Mouse (Mus musculus) heart, embryonic 11.5 days (tissue): ENCODE measurements at regions not wholly inside any gene's neighbourhood (a gene's known extent, or its start where the extent isn't known, plus 50 kb on each side); places are given as distances from the start of the nearest gene placed in this dataset.

Experiments
- ATAC-seq: fragments of 200-750 bp; cut with Nextera tagmentation; replicated peaks from 2 replicates; pipeline ENCODE4 v1.8.0; 2017; ENCODE audit warnings: moderate library complexity; ENCODE audit not compliant: insufficient number of reproducible peaks, low FRiP score, low TSS enrichment
- H3K27ac ChIP-seq: fragments of 300-500 bp; sonication (generic); 2 replicates; pipeline ENCODE4 v1.5.1; 2014; ENCODE audit warnings: mild to moderate bottlenecking, low read depth, low read length
- H3K27me3 ChIP-seq: fragments of 300-500 bp; sonication (generic); 2 replicates; pipeline ENCODE4 v1.6.1; 2014; ENCODE audit warnings: mild to moderate bottlenecking, low read length, mixed read lengths; ENCODE audit not compliant: control insufficient read depth, insufficient read depth
- H3K36me3 ChIP-seq: fragments of 300-500 bp; sonication (generic); 2 replicates; pipeline ENCODE4 v1.6.1; 2014; ENCODE audit warnings: mild to moderate bottlenecking, low read length, moderate library complexity, mixed read lengths; ENCODE audit not compliant: control insufficient read depth, insufficient read depth
- H3K4me1 ChIP-seq: fragments of 300-500 bp; sonication (generic); 2 replicates; pipeline ENCODE4 v1.6.1; 2014; ENCODE audit warnings: low read length; ENCODE audit not compliant: control insufficient read depth, insufficient read depth
- H3K4me2 ChIP-seq: fragments of 300-500 bp; sonication (generic); 2 replicates; pipeline ENCODE4 v1.6.1; 2014; ENCODE audit warnings: mild to moderate bottlenecking, moderate library complexity
- H3K4me3 ChIP-seq: fragments of 300-500 bp; sonication (generic); 2 replicates; pipeline ENCODE4 v1.5.1; 2014; ENCODE audit warnings: low read depth, low read length
- H3K9ac ChIP-seq: fragments of 300-500 bp; sonication (generic); 2 replicates; pipeline ENCODE4 v1.6.1; 2014; ENCODE audit warnings: mild to moderate bottlenecking, low read depth, low read length, moderate library complexity
- H3K9me3 ChIP-seq: fragments of 300-500 bp; sonication (generic); replicated peaks from 2 replicates; pipeline ENCODE4 v1.6.1; 2016; ENCODE audit warnings: low read length; ENCODE audit not compliant: control insufficient read depth
- WGBS: fragments of 180-500 bp; shearing (Covaris S2); extraction: QIAGEN DNeasy Blood & Tissue Kit; methylation state at CpG from one replicate; pipeline ENCODE4 v1.1.7; 2014; ENCODE audit not compliant: insufficient replicate concordance; 5-methylcytosine and 5-hydroxymethylcytosine counted together

GRCm38 (mm10) chr5:46202457-46202772 lies 345.0 kb upstream of the Lcorl start:
- Histone ChIP-seq H3K36me3 (no peaks in the 10 kb centered on the region), H3K4me1 (no peaks in the 10 kb centered on the region), H3K4me2 (no peak overlapping the region), H3K27me3 (no peaks in the 10 kb centered on the region), H3K4me3 (no peak overlapping the region), H3K9me3 (no peaks in the 10 kb centered on the region), H3K9ac (no peak overlapping the region), H3K27ac (no peak overlapping the region)
- no peak for ATAC-seq
- 68% methylated on average over 2 of the region's 2 CpGs for WGBS

- Histone ChIP-seq H3K9me3 (no peaks in the 10 kb centered on the region), H3K4me3 (no peak overlapping the region), H3K4me1 (no peaks in the 10 kb centered on the region), H3K27ac (no peak overlapping the region), H3K27me3 (no peaks in the 10 kb centered on the region), H3K36me3 (no peaks in the 10 kb centered on the region), H3K9ac (no peak overlapping the region), H3K4me2 (no peak overlapping the region)
- ATAC-seq, result no peak
- 84% methylated on average over 6 of the region's 6 CpGs for WGBS
Observed at GRCm38 (mm10) chr5:46201639-46202456, 344.4 kb upstream of the Lcorl start.

- 87% methylated on average over 2 of the region's 2 CpGs for WGBS
- H3K36me3 ChIP-seq, result no peaks in the 10 kb centered on the region
- H3K9me3 ChIP-seq, result no peaks in the 10 kb centered on the region
- H3K4me3 ChIP-seq, result no peak overlapping the region
- no peak overlapping the region for H3K4me2 ChIP-seq
- H3K9ac ChIP-seq, result no peak overlapping the region
- no peaks in the 10 kb centered on the region for H3K4me1 ChIP-seq
- H3K27me3 ChIP-seq, result no peaks in the 10 kb centered on the region
- no peak overlapping the region for H3K27ac ChIP-seq
- ATAC-seq, result no peak
Observed at GRCm38 (mm10) chr5:46186908-46187307, 329.5 kb upstream of the Lcorl start.

- no peaks in the 10 kb centered on the region for H3K36me3 ChIP-seq
- no peaks in the 10 kb centered on the region for H3K27me3 ChIP-seq
- no peak overlapping the region for H3K4me3 ChIP-seq
- no peaks in the 10 kb centered on the region for H3K9me3 ChIP-seq
- 70% methylated on average over 2 of the region's 2 CpGs for WGBS
- no peak overlapping the region for H3K9ac ChIP-seq
- no peak overlapping the region for H3K27ac ChIP-seq
- ATAC-seq, result no peak
- H3K4me1 ChIP-seq, result no peaks in the 10 kb centered on the region
- no peak overlapping the region for H3K4me2 ChIP-seq
Observed at GRCm38 (mm10) chr5:46182157-46182556, 324.7 kb upstream of the Lcorl start.

- no peaks in the 10 kb centered on the region for H3K9me3 ChIP-seq
- WGBS, result 41% methylated on average over 3 of the region's 3 CpGs
Observed at GRCm38 (mm10) chr5:46172315-46172714, 314.9 kb upstream of the Lcorl start.

GRCm38 (mm10) chr5:46160774-46161173 lies 303.4 kb upstream of the Lcorl start:
- H3K9ac ChIP-seq, result no peak overlapping the region
- no peak for ATAC-seq
- H3K36me3 ChIP-seq, result no peaks in the 10 kb centered on the region
- no peaks in the 10 kb centered on the region for H3K9me3 ChIP-seq
- 87% methylated on average over 4 of the region's 4 CpGs for WGBS
- H3K4me1 ChIP-seq, result no peaks in the 10 kb centered on the region
- H3K27ac ChIP-seq, result no peak overlapping the region
- H3K4me2 ChIP-seq, result no peak overlapping the region
- no peaks in the 10 kb centered on the region for H3K27me3 ChIP-seq
- no peak overlapping the region for H3K4me3 ChIP-seq

More at GRCm38 (mm10) chr5:46172315-46172714, 314.9 kb upstream of the Lcorl start:
- Histone ChIP-seq H3K36me3 (no peaks in the 10 kb centered on the region), H3K4me3 (no peak overlapping the region), H3K27ac (no peak overlapping the region), H3K4me1 (no peaks in the 10 kb centered on the region), H3K27me3 (no peaks in the 10 kb centered on the region), H3K9ac (no peak overlapping the region), H3K4me2 (no peak overlapping the region)
- ATAC-seq, result no peak

GRCm38 (mm10) chr5:46151973-46152372 lies 294.6 kb upstream of the Lcorl start:
- H3K9me3 ChIP-seq, result no peaks in the 10 kb centered on the region
- H3K27me3 ChIP-seq, result no peaks in the 10 kb centered on the region
- H3K4me2 ChIP-seq, result no peak overlapping the region
- no peaks in the 10 kb centered on the region for H3K36me3 ChIP-seq
- no peak overlapping the region for H3K27ac ChIP-seq
- no peak overlapping the region for H3K4me3 ChIP-seq
- no peak for ATAC-seq
- H3K9ac ChIP-seq, result no peak overlapping the region
- no peaks in the 10 kb centered on the region for H3K4me1 ChIP-seq
- 29% methylated on average over 3 of the region's 3 CpGs for WGBS

- Histone ChIP-seq H3K4me1 (no peaks in the 10 kb centered on the region), H3K9me3 (no peaks in the 10 kb centered on the region), H3K36me3 (no peaks in the 10 kb centered on the region), H3K4me3 (no peak overlapping the region), H3K9ac (no peak overlapping the region), H3K27me3 (no peaks in the 10 kb centered on the region), H3K27ac (no peak overlapping the region), H3K4me2 (no peak overlapping the region)
- 65% methylated on average over 6 of the region's 6 CpGs for WGBS
- no peak for ATAC-seq
Observed at GRCm38 (mm10) chr5:46150825-46151224, 293.4 kb upstream of the Lcorl start.
